Mouse (Mus musculus) lung, embryonic 14.5 days (tissue): ENCODE results near the gene Trip12. TPM values are rescaled to one million over a fixed set of nuclear protein-coding genes. Genes with fewer than 3 reads are reported as not detected.

Experiments used
- ATAC-seq: fragments of 200-750 bp; cut with Nextera tagmentation; 2 replicates; pipeline ENCODE4 v1.8.0; 2017; ENCODE audit warnings: mild to moderate bottlenecking, moderate TSS enrichment, moderate library complexity; ENCODE audit not compliant: insufficient read depth
- DNase-seq: peaks from one replicate; pipeline ENCODE4 v3.0.0-alpha.2; 2015
- H3K27ac ChIP-seq: fragments of 300-500 bp; sonication (generic); 2 replicates; pipeline ENCODE4 v1.5.1; 2014; ENCODE audit warnings: low read depth, mild to moderate bottlenecking, moderate library complexity
- H3K27me3 ChIP-seq: fragments of 300-500 bp; sonication (generic); 2 replicates; pipeline ENCODE4 v1.6.1; 2014; ENCODE audit warnings: low read length, control low read depth; ENCODE audit not compliant: insufficient read depth
- H3K36me3 ChIP-seq: fragments of 300-500 bp; sonication (generic); 2 replicates; pipeline ENCODE4 v1.6.1; 2014; ENCODE audit warnings: control low read depth; ENCODE audit not compliant: insufficient read depth
- H3K4me1 ChIP-seq: fragments of 300-500 bp; sonication (generic); 2 replicates; pipeline ENCODE4 v1.6.1; 2014; ENCODE audit warnings: antibody characterized with exemption, control low read depth; ENCODE audit not compliant: insufficient read depth
- H3K4me2 ChIP-seq: fragments of 300-500 bp; sonication (generic); 2 replicates; pipeline ENCODE4 v1.6.1; 2014; ENCODE audit warnings: mild to moderate bottlenecking
- H3K4me3 ChIP-seq: fragments of 300-500 bp; sonication (generic); 2 replicates; pipeline ENCODE4 v1.5.1; 2014; ENCODE audit warnings: low read depth, low read length
- H3K9ac ChIP-seq: fragments of 300-500 bp; sonication (generic); 2 replicates; pipeline ENCODE4 v1.6.1; 2014
- H3K9me3 ChIP-seq: fragments of 300-500 bp; sonication (generic); 2 replicates; pipeline ENCODE4 v1.6.1; 2016; ENCODE audit warnings: low read depth, low read length, control low read depth
- CTCF ChIP-seq: IDR thresholded peaks from 2 replicates; pipeline ENCODE4 v1.5.1; 2016; ENCODE audit warnings: antibody characterized with exemption, low read depth
- WGBS: fragments of 180-500 bp; shearing (Covaris S2); extraction: QIAGEN DNeasy Blood & Tissue Kit; methylation state at CpG from one replicate; pipeline ENCODE4 v1.1.7; 2014; 5-methylcytosine and 5-hydroxymethylcytosine counted together
- polyA plus RNA-seq: library from polyadenylated mRNA; unstranded; fragments of >200 nt; fragmentation: Nextera tagmentation; extraction: Ambion mirVana; gene quantifications from 2 replicates; pipeline ENCODE4 v1.2.1, GENCODE M21; 2014

The Trip12 gene
- polyA plus RNA-seq, 1 experiment from 2014 or later, result 75.7 TPM

GRCm38 (mm10) chr1:84838621-84839151, 1.6 kb downstream of the Trip12 start:
- ATAC-seq, result peak; percentile 67
- H3K4me1 ChIP-seq, result no peaks in the 10 kb centered on the region
- DNase-seq, result peak; percentile 76
- H3K36me3 ChIP-seq, result no peaks in the 10 kb centered on the region
- no peaks in the 10 kb centered on the region for H3K9me3 ChIP-seq
- peak overlapping the region; percentile 69 for H3K4me2 ChIP-seq
- H3K9ac ChIP-seq, result peak overlapping the region; percentile 96
- peak overlapping the region; percentile 99 for H3K27ac ChIP-seq
- peak overlapping the region; percentile 86 for H3K4me3 ChIP-seq
- H3K27me3 ChIP-seq, result no peaks in the 10 kb centered on the region
- under 1% methylated on average over 44 of the region's 44 CpGs for WGBS
- TF ChIP-seq CTCF, result no peak

DNA sequence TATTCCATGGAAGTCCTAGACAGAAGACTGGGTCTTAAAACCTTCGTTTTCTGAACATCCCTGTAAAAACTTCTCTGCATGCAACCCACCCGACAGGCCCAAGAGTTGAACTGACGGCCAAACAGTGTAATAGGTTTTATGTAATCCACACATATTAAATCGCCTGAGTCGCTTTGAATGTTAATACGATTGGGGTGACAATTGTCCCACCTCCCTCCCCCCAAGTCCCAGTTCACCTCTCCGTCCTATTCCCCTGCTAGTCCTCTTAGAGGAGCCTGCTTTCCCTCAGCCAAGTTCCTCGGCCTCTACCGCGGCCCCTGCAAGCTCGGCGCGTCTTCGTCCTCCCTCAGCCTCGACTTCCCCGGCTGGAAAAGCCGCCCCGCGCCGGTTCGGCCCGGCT, 2.2 kb downstream of the Trip12 start:
- ATAC-seq (peak; percentile 15), DNase-seq (peak; percentile 30)
- H3K4me3 ChIP-seq, result peak overlapping the region; percentile 86
- peak overlapping the region; percentile 96 for H3K9ac ChIP-seq
- H3K27ac ChIP-seq, result peak overlapping the region; percentile 99
- no peaks in the 10 kb centered on the region for H3K27me3 ChIP-seq
- H3K36me3 ChIP-seq, result peaks cover 4% of the 10 kb centered on the region
- no peak for TF ChIP-seq CTCF
- no peaks in the 10 kb centered on the region for H3K4me1 ChIP-seq
- H3K9me3 ChIP-seq, result no peaks in the 10 kb centered on the region
- WGBS, result under 1% methylated on average over 22 of the region's 22 CpGs
- H3K4me2 ChIP-seq, result peak overlapping the region; percentile 69

DNA sequence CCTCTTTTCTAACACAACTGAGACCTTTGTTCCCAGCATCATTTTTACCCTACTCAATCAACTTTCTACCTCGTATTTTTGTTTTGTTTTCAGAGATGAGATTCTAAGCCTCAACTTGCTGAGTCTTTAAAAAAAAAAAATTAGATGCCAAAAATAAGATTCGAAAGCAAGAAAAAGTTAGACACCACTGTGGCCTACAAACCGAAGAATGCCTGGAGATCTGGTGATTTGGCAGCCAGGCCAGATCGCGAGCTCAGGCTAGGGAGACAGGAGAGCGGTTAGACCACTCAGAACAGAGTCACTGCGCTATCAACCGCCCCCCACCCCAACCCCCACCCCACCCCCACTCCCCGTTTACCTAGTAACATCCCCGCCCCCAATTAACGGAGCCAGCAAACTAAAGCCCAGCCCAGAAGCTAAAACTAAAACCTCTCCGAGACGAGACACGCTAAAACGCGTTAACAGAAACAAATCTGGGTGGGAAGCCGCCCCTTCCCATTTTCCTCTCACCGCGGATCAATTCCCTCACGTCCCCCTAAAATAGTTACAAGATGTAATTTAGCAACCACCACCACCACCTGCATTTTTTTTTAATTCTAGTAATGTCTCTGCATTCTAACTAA, 2.7 kb downstream of the Trip12 start:
- Histone ChIP-seq H3K27ac (peak overlapping the region; percentile 99), H3K4me2 (peak overlapping the region; percentile 69), H3K4me1 (no peaks in the 10 kb centered on the region), H3K27me3 (no peaks in the 10 kb centered on the region), H3K9ac (peak overlapping the region; percentile 96), H3K4me3 (peak overlapping the region; percentile 86), H3K9me3 (no peaks in the 10 kb centered on the region), H3K36me3 (peaks cover 8% of the 10 kb centered on the region)
- 5% methylated on average over 20 of the region's 20 CpGs for WGBS
- no peak for TF ChIP-seq CTCF
- ATAC-seq (no peak), DNase-seq (peak; percentile 5)

GRCm38 (mm10) chr1:84825091-84825490, 15.2 kb downstream of the Trip12 start:
- peaks cover 26% of the 10 kb centered on the region for H3K36me3 ChIP-seq
- H3K4me1 ChIP-seq, result no peaks in the 10 kb centered on the region
- WGBS, result 50% methylated on average over 2 of the region's 2 CpGs
- H3K9me3 ChIP-seq, result no peaks in the 10 kb centered on the region
- H3K27ac ChIP-seq, result no peak overlapping the region
- H3K4me3 ChIP-seq, result no peak overlapping the region
- no peak overlapping the region for H3K9ac ChIP-seq
- DNase-seq, result no peak
- no peak for ATAC-seq
- H3K4me2 ChIP-seq, result no peak overlapping the region
- H3K27me3 ChIP-seq, result no peaks in the 10 kb centered on the region
- TF ChIP-seq CTCF, result no peak

- H3K9ac ChIP-seq, result no peak overlapping the region
- H3K27ac ChIP-seq, result no peak overlapping the region
- no peaks in the 10 kb centered on the region for H3K27me3 ChIP-seq
- no peaks in the 10 kb centered on the region for H3K4me1 ChIP-seq
- H3K36me3 ChIP-seq, result peaks cover 21% of the 10 kb centered on the region; the same call in 1 of the 2 replicates
- DNase-seq (no peak), ATAC-seq (no peak)
- no peaks in the 10 kb centered on the region for H3K9me3 ChIP-seq
- H3K4me2 ChIP-seq, result no peak overlapping the region
- no peak overlapping the region for H3K4me3 ChIP-seq
- WGBS, result 86% methylated on average over 1 of the region's 1 CpGs
- no peak for TF ChIP-seq CTCF
Measured at GRCm38 (mm10) chr1:84817596-84817995, 22.7 kb downstream of the Trip12 start.

- Histone ChIP-seq H3K9me3 (no peaks in the 10 kb centered on the region), H3K4me3 (no peak overlapping the region), H3K36me3 (no peaks in the 10 kb centered on the region), H3K4me1 (no peaks in the 10 kb centered on the region), H3K9ac (no peak overlapping the region), H3K27me3 (no peaks in the 10 kb centered on the region), H3K4me2 (no peak overlapping the region), H3K27ac (no peak overlapping the region)
- no peak for ATAC-seq
- WGBS, result 38% methylated on average over 1 of the region's 1 CpGs
- no peak for TF ChIP-seq CTCF
- DNase-seq, result no peak
Measured at GRCm38 (mm10) chr1:84803788-84804187, 36.5 kb downstream of the Trip12 start.

- no peak for DNase-seq
- Histone ChIP-seq H3K36me3 (peaks cover 2% of the 10 kb centered on the region; the same call in 1 of the 2 replicates), H3K4me1 (no peaks in the 10 kb centered on the region), H3K27ac (no peak overlapping the region), H3K9me3 (no peaks in the 10 kb centered on the region), H3K27me3 (no peaks in the 10 kb centered on the region), H3K4me2 (no peak overlapping the region), H3K9ac (no peak overlapping the region), H3K4me3 (no peak overlapping the region)
- no peak for TF ChIP-seq CTCF
- ATAC-seq, result no peak
Measured at GRCm38 (mm10) chr1:84799166-84799565, 41.1 kb downstream of the Trip12 start.
